Mouse (Mus musculus) skeletal muscle tissue, postnatal 0 days (tissue): ENCODE measurements around the gene Kdm6a. TPM values are rescaled to one million over a fixed set of nuclear protein-coding genes. Genes with fewer than 3 reads are reported as not detected.

Source experiments
- polyA plus RNA-seq: library from polyadenylated mRNA; unstranded; fragments of >200 nt; fragmentation: Nextera tagmentation; extraction: Ambion mirVana; gene quantifications from 2 replicates; pipeline ENCODE4 v1.2.1, GENCODE M21; 2015

Gene Kdm6a
- 6.3 and 7.7 TPM in 2 replicates for polyA plus RNA-seq

GRCm38 (mm10) chrX:18162192-18162857 is at the start of gene Kdm6a:
Kdm6a (plus strand) TSS chrX:18162575.

GRCm38 (mm10) chrX:18145557-18145956 is 16.8 kb upstream of the Kdm6a start, which contains the start of gene Dusp21:
Dusp21 (plus strand) TSS chrX:18145857.

Other genes starting within 250 kb of the Kdm6a start
- not detected in 2 replicates for gene Dusp21, start 16.7 kb upstream of the Kdm6a start, polyA plus RNA-seq